In genomic region chr8:98515246-98515645, GRCm38 (mm10) we compare ENCODE assay signal across 17 mouse cellular contexts.
"Had no signal": no experiment of that assay in that cellular context is flagged by ENCODE, and none has a peak within 500 bp of the region (broad histone marks: within the 10 kb centered on the region; RNA-seq: fewer than 3 reads in every experiment).

No protein-coding gene starts in this region.

- H3K27ac ChIP-seq: kidney, embryonic 15.5 days; liver, embryonic 13.5 days; macrophage; midbrain, embryonic 12.5 days; neural tube, embryonic 13.5 days; stomach, embryonic 15.5 days had no signal

- H3K4me1 ChIP-seq: kidney, embryonic 15.5 days; liver, embryonic 13.5 days; neural tube, embryonic 13.5 days; stomach, embryonic 15.5 days had no signal

- H3K9ac ChIP-seq: kidney, embryonic 15.5 days; liver, embryonic 13.5 days; midbrain, embryonic 12.5 days; neural tube, embryonic 13.5 days; stomach, embryonic 15.5 days had no signal

- ATAC-seq: midbrain, embryonic 16.5 days had no signal

- H3K36me3 ChIP-seq: kidney, embryonic 15.5 days; liver, embryonic 13.5 days; midbrain, embryonic 12.5 days; neural tube, embryonic 13.5 days; stomach, embryonic 15.5 days had no signal

- H3K9me3 ChIP-seq: kidney, embryonic 15.5 days; liver, embryonic 13.5 days; midbrain, embryonic 12.5 days; neural tube, embryonic 13.5 days; stomach, embryonic 15.5 days had no signal

- H3K4me2 ChIP-seq: kidney, embryonic 15.5 days; liver, embryonic 13.5 days; midbrain, embryonic 12.5 days; neural tube, embryonic 13.5 days; stomach, embryonic 15.5 days had no signal

- H3K27me3 ChIP-seq: kidney, embryonic 15.5 days; liver, embryonic 13.5 days; midbrain, embryonic 12.5 days; neural tube, embryonic 13.5 days; stomach, embryonic 15.5 days had no signal

- H3K4me3 ChIP-seq: kidney, embryonic 15.5 days; liver, embryonic 13.5 days; midbrain, embryonic 12.5 days; myocyte; neural tube, embryonic 13.5 days; stomach, embryonic 15.5 days had no signal

- DNase-seq: kidney, adult 2 months; kidney, postnatal 10 days; kidney, postnatal 36 days; liver, embryonic 13.5 days; lung, adult 2 months; retina, postnatal 1 day; right cerebral cortex, postnatal 25 days; spleen, adult 18-20 months; thymus, adult 18-20 months; thymus, postnatal 4 days had no signal
